Mouse (Mus musculus) cerebral cortex, adult 2 months (tissue): ENCODE results near the gene Agfg2.

Experiments used
- WGBS: fragments of 180-500 bp; shearing (Covaris S2); methylation state at CpG from one replicate; pipeline ENCODE4 v1.1.7; 2018; 5-methylcytosine and 5-hydroxymethylcytosine counted together

Agfg2 gene

DNA sequence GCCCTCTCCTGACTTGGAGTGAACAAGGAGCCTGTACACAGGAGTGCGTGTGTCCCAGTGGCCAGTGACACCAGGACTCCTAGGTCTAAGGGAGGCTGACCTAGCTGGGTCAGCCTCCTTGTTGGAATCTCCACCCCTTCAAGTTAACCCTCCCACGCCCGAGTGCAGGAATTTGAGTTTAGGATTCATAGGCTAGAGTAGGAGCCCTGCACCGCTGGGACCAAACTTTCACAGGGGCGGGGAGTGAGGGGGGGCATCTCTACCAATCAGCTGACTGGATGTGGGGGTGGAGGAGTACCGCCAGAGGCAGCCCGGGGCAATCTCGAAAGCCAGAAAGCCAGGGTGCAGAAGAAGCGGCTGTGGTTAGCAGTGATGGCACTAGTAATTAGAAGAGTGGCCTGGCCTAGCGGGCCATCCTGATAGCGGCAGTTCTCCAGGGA, 38.9 kb downstream of the Agfg2 start, which contains the start of gene Irs3:
Irs3 (minus strand) TSS at position 63 of the 440 bp plus-strand sequence.
- 43% methylated on average over 11 of the region's 11 CpGs for WGBS

DNA sequence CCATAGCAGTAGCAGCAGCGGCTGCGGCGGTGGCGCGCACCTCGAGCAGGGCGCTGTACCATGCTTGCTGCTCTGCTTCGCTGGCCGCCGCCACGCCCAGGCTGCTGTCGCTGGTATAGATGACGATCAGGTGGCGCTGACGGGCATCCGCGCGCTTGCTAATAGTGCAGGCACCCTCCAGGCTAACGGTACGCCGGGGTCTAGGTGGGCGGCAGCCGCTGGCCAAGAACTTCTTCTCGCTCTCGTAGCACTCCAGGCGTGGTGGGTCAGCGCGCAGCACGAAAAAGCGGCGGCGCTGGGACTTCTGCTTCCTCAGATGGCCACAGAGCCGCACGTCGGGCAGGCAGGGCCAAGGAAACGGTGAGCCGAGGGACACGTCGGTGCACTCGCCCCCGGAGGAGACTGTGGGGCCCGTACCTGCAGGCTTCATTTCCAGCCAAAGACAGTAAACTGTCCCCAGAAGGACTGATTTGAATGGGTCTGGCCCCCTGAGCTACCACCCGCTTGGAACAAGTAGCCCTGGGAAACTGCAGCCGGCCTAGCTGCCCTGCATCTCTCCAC, 39.4 kb downstream of the Agfg2 start:
- WGBS = 16% methylated on average over 44 of the region's 44 CpGs

- WGBS = 69% methylated on average over 19 of the region's 19 CpGs
These were observed 40.0 kb downstream of the Agfg2 start for GRCm38 (mm10) chr5:137644484-137644883.

- whole genome bisulfite sequencing = 62% methylated on average over 4 of the region's 4 CpGs
These were observed 41.6 kb downstream of the Agfg2 start for GRCm38 (mm10) chr5:137642886-137643285.

- 88% methylated on average over 19 of the region's 19 CpGs for WGBS
These were observed 43.5 kb downstream of the Agfg2 start, which contains the start of gene Sap25 for GRCm38 (mm10) chr5:137641054-137641453. TSS of gene Sap25 (plus strand) at chr5:137641334.

- WGBS = 79% methylated on average over 7 of the region's 7 CpGs
These were observed 45.1 kb downstream of the Agfg2 start for GRCm38 (mm10) chr5:137639472-137639871.

DNA sequence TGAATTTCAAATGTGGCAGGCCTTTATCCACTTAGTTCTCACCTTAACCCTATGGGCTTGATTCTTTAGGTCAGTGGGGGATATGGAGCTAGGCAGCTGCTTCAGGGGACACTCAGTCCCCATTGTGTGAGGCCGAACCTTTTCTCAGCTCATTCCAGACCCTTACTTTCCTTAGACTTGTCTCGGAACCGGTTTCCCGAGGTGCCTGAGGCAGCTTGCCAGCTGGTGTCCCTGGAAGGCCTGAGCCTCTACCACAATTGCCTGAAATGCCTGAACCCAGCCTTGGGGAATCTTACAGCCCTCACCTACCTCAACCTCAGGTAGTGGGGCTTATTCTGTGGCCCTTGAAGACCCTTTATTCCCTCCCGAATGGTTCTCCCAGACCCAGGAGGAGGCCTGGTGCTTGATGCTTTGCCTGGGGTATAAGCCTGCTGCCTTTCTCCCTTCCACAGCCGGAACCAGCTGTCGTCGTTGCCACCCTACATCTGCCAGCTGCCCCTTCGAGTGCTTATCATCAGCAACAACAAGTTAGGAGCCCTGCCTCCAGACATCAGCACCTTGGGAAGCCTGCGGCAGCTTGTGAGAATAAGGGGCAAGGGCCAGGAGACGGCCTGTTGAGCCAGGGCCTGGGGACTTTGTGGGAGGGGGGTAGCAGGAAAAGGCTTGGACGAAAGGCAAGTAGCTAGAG, 51.0 kb downstream of the Agfg2 start:
- WGBS = 81% methylated on average over 12 of the region's 12 CpGs

DNA sequence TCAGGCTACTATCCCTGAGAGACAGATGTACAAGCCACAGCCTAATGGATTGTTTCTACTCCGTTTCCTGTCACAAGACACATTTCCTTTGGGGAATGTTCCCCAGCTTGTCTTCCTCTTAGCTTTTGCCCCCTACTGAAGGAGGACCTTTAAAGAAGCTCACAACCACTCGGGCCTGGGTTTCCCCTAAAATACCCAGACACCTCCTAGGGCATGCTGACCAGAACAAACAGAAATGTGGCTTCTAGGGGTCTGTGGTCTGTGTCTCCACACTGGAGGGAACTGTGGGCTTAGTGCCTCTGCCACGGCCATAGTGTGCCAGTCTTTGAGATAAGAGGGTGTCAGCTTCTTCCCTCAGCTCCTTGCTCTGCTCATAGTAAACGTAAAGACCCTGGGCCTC, 52.9 kb downstream of the Agfg2 start:
- 61% methylated on average over 4 of the region's 4 CpGs for WGBS

GRCm38 (mm10) chr5:137631171-137631570, 53.4 kb downstream of the Agfg2 start:
- WGBS = 44% methylated on average over 9 of the region's 9 CpGs

DNA sequence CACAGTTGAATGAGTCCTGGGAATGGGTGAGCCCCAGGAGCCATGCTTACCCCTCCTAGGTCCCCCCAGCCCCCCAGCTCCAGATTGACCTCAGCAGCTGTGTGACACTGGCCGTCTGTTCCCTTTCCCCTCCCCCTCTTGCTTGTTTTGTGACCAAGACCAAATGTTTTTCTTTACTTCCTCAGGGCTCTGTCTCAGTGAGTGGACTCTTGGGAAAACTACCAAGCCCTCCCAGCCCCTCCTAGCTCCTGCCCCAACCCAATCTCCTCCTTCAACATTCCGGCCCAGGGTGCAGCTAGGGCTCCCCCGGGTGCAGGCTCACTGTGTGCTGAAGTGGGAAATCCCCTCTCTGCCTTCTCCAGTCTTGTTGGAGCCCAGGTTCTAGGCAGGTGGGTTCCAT, 53.9 kb downstream of the Agfg2 start:
- 40% methylated on average over 3 of the region's 3 CpGs for WGBS

- WGBS = 23% methylated on average over 6 of the region's 6 CpGs
These were observed 54.5 kb downstream of the Agfg2 start for GRCm38 (mm10) chr5:137629906-137630545.

DNA sequence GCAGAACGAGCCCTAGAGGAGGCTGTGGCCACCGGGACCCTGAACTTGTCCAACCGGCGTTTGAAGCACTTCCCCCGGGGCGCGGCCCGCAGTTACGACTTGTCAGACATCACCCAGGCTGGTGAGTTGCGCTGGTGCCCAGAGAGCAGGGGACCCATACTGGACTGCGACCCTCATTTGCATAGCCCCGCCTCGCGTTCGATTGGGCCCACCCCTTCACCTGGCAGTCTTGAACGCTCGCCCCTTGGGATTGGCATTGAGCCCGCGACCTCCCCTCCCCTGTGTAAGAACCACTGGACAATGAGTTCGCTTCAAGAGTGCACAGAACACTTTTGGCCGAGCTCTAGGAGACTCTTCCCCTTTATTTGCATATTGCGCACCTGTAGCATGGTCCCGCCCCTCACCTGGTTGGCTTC, 55.2 kb downstream of the Agfg2 start:
- WGBS = under 1% methylated on average over 23 of the region's 23 CpGs

GRCm38 (mm10) chr5:137628498-137629305, 55.8 kb downstream of the Agfg2 start, which contains the start of the genes Fbxo24, Lrch4 and Gm20605:
TSS of gene Fbxo24 (minus strand) at chr5:137629002.
TSS of gene Lrch4 (plus strand) at chr5:137629121.
TSS of gene Gm20605 (plus strand) at chr5:137629175.
- under 1% methylated on average over 46 of the region's 46 CpGs for WGBS

- 3% methylated on average over 9 of the region's 9 CpGs for WGBS
These were observed 56.5 kb downstream of the Agfg2 start for GRCm38 (mm10) chr5:137627991-137628390.

DNA sequence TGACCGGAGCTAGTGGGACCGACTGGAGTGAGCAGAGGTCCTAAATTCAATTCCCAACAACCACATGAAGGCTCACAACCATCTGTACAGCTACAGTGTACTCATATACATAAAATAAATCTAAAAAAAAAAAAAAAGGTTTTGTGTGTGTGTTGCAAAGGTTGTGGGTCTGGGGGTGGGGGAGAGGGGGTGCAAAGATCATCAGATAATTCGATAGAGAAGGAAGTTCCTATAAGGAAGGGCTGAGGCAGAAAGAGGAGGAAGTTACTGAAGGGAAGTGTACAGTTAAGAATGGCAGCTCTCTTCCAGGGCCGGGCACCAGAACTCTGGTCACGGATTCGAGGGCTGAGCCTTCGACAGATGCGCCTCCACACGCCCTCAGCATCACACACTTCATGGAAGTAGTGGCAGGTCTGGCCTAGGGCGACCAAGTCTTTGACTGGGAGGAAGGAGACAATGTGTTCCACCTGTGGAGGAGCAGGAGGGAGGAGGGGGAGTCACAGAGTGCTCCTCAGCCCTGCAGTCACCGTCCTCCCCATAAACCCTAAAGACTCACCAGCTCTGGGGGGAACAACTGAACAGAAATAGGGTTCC, 60.5 kb downstream of the Agfg2 start:
- WGBS = 80% methylated on average over 11 of the region's 11 CpGs

GRCm38 (mm10) chr5:137615347-137615746, 69.2 kb downstream of the Agfg2 start:
- 94% methylated on average over 7 of the region's 7 CpGs for WGBS

DNA sequence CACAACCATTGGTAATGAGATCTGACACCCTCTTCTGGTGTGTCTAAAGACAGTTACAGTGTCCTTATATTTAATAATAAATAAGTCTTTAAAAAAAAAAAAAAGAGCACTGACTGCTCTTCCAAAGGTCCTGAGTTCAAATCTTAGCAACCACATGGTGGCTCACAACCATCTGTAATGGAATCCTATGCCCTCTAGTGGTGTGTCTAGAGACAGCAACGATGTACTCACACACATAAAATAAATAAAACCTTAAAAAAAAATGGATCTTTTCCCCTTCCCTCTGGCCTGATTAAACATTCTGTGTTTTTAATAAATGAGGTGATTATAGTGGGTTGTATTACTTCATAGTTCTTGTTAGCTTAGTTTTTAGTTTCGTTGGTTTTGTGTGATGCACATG, 69.6 kb downstream of the Agfg2 start:
- 94% methylated on average over 2 of the region's 2 CpGs for WGBS

DNA sequence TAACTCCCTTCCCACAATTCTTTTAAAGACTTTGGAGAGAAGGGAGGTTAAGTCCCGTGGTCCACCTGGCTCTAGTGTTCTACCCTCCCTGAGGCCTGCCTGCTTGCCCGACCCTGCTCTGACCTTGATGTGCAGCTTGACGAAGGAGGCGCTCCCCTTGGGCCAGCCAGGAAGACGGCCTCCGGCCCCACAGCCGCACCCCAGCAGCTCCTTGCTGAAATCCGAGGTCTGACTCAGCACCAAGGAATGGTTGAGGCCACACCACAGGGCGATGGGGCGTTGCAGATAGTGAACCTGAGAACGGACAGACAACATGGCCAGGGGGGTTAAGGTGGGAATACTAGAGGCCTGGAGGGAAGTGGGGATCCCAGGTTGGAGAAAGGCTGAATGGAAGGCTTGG, 71.0 kb downstream of the Agfg2 start, which contains the start of gene Pcolce:
Pcolce (minus strand) TSS at position 235 of the 400 bp plus-strand sequence.
- WGBS = 76% methylated on average over 11 of the region's 11 CpGs

DNA sequence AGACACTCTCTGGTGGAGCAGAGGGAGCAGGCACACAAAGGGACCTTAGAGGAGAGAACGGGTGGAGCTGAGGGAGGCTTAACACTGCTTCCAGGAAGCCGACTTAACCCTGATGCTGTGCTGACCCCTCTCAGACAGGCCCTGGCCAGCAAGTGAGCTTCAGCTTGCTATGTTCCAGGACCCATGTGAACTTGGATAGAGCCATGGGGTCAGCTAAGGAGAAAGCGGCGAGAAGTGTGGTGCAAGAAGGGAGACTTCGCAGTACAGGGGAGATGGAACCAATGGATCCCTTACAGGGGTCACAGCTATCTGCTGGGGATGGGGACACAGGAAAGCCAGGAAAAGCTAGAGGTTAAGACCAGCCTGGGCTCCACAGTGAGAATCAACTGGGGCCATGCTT, 71.5 kb downstream of the Agfg2 start:
- 75% methylated on average over 5 of the region's 5 CpGs for WGBS

GRCm38 (mm10) chr5:137611245-137611602, 73.3 kb downstream of the Agfg2 start:
- 35% methylated on average over 6 of the region's 6 CpGs for WGBS

- WGBS = 46% methylated on average over 12 of the region's 12 CpGs
These were observed 73.8 kb downstream of the Agfg2 start for GRCm38 (mm10) chr5:137610548-137611244.
